Mouse (Mus musculus): ENCODE data around the gene Ttc28.

Gene Ttc28

GRCm38 (mm10) chr5:111124620-111125200, 245.1 kb downstream of the Ttc28 start:
- DNase-seq (ENCODE audit: low read depth in 2 of 2, low spot score in 2 of 2): no peak

DNA sequence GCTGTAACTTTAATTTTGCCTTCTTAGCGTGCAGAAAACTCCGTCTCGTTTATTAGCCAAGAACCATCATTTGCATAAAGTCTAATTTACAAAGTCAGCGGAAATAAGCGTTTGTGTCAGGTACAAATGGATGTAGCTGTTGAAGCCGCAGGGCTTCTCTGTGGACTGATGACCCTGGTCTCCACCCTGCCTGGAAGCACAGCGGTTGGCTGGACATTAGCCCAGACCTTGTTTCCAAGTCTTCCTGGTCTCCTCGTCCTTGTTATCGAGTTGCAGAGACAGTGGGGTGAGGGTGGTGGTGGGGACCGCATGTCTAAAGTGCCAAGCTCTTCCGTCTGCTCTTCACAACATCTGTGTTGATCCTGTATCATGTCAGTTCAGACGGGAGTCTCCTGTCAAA, 246.1 kb downstream of the Ttc28 start:
- no peak for DNase-seq (ENCODE audit: low read depth in 2 of 2, low spot score in 2 of 2)

DNA sequence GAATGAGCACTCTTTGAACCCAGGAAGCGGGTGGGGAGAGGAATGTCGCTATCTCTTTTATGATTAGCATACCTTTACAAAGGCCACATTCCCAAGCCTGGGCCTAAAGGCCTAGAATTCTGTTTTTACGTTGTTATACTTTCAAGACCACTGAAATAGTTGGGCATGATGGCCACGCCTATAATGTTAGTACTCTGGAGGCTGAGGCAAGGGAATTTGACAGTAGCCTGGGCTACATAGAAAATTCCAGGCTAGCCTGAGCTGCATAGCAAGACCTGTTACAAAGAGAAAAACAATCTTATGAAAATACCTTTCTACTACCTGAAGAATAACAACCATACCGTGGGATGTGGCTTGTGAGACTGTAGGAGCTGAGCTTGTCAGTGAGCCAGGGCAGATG, 248.2 kb downstream of the Ttc28 start:
- no peak for DNase-seq (ENCODE audit: low read depth in 2 of 2, low spot score in 2 of 2)

DNA sequence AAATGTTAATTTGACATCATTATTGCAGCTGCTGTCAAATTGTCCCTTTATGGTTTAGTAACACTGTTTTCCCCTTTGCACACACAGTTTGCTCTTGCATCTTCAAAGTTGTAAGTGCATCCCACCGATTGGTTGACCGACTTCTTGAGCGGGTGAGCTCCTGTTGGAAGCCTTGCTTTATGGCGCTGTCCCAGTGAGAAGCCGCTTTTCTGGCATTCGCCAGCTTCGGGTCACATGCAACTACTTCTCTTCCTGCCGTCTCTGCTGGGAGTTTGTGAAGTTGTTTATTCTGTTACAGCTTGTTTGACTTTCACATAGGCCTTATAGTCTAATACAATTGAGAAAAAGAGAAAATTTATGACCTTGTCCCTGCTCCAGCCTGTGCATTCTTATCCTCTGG, 250.5 kb downstream of the Ttc28 start:
- no peak for DNase-seq (ENCODE audit: low read depth in 2 of 2, low spot score in 2 of 2)

DNA sequence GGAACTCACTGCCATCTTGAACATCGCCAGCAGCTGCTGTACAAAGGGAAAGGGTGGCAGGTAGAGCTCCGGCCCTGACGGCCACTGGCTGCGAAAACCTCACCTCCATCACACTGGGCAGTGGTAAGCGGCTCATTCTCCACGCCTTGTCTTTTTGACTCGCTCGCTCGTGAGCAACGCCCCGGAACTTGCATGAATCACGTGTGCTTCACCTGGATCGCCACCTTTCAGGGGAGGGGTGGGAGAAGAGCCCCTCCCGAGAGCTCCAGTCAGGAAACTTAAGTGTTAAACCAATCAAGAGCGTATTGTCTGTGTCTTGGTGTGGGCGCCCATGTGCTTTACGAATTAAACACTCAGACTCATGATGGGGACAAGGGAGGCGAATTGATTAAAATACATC, 252.0 kb downstream of the Ttc28 start:
- DNase-seq (ENCODE audit: low read depth in 2 of 2, low spot score in 2 of 2): no peak

DNA sequence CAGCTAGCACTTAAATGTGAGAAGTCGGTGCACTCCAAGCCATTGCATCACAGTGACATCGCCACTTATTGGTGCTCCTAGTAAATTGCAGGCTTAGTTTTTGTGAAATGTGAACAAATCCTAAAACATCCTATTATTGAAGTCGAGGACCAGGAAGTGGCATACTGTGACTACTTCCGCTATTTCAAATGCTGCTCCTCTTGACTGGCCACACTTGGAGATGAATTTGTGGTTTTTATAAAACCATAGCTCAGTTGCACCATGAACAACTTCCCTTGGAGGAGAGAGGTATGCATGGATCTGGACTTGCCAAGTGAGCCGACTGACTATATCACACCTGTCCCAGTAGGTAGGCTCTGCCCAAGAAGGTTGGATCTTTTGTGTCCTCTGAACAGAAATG, 253.5 kb downstream of the Ttc28 start:
- no peak for DNase-seq (ENCODE audit: low read depth in 2 of 2, low spot score in 2 of 2)

- DNase-seq (ENCODE audit: low read depth in 2 of 2, low spot score in 2 of 2): no peak
Measured at GRCm38 (mm10) chr5:111133754-111134153, 254.2 kb downstream of the Ttc28 start.

GRCm38 (mm10) chr5:111137283-111137682, 257.7 kb downstream of the Ttc28 start:
- no peak for DNase-seq (ENCODE audit: low read depth in 2 of 2, low spot score in 2 of 2)

DNA sequence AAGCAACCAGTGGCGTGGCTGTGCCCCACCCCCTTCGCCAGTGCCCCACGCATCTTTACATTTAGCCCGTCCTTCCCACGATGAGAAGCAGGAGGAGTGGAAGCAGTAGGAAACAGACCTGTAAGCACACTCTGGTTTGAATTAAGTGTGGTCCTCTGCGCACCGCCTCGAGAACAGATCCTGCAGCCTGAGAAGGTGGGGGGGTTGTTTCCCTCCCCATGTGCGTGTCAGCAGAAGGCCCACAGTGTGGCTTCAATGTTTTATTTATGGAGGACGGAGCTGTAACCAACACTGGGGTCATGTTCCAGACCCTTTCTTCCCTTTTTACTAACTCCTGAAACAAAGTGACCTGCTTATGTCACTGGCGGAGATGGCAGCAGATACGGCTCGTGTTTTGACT, 258.1 kb downstream of the Ttc28 start:
- no peak for DNase-seq (ENCODE audit: low read depth in 2 of 2, low spot score in 2 of 2)

DNA sequence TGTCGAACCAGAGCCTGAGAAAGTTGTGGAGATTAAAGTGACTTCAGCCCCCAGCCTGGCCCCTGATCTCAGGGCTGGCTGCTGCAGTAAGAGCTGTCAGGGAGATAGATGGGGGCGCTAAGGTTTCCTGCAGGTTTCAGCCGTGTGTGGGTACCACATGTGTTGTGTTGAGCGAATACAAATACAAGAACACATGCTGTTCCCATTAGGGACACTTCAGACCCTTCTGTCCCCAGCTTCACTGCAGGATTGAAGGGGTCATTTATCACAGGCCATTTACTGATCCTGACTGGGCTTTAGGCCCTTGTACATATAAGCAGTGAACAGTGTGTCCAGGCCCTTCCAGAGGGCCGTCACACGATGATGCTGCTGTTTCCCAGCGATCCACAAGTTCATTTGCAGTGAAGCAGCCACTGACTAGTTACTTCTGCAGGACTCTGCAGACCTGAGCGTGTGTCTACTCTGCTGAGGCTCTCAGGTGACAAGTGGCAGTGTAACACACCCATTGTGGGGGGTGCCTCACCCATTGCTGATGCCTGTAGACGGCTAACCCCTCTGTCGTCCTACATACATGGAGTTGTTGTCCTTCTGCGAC, 258.7 kb downstream of the Ttc28 start:
- DNase-seq (ENCODE audit: low read depth in 2 of 2, low spot score in 2 of 2): no peak

DNA sequence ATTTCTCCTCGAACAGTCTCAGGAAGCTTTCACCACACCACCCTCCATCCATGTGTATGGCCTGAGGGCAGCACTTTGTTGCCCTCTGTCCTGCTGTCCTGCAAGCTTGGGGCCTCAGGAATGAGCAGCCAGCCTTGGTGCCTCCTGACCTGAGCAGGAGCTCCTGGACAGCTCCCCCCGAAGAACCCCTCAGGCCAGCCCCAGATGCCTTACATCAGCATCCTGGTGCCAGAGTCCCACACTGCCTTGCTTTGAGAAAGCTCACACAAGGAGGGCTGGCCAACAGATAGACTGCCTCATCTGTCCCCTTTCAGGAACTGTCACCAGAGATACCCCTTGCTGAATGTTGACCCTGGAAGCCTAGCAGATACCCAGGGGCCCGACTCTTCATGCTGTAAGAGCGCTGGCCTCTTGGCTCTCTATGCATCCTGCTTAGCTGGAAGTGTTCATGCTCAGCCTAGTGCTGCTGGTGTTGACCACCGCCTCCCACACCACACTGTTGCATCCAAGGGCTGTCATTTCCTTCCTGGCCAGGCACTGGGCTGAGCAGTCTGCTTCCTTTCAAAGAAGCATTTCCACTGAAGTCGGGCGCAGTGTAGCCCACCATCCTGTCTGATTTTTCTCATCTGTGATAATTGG, 259.4 kb downstream of the Ttc28 start:
- DNase-seq (ENCODE audit: low read depth in 2 of 2, low spot score in 2 of 2): no peak

DNA sequence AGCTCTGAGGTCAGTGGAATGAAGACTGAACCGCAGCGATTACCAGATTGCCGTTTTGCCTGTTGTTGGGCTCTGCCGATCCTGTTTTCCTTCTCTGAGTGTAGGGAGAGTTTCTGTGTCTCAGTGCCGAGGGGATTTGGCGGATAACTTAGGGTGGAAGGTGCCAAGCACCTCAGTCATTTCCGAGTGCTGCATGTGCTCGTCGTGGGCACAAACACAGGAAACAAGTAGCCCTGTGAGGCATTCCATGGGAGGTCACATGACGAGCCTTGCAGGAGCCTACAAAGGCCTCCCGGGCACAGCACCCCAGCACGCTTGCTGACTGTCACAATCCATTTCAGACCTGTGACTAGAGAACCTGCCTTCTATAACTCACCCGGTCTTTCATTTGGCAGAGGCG, 260.0 kb downstream of the Ttc28 start:
- DNase-seq (ENCODE audit: low read depth in 2 of 2, low spot score in 2 of 2): no peak

DNA sequence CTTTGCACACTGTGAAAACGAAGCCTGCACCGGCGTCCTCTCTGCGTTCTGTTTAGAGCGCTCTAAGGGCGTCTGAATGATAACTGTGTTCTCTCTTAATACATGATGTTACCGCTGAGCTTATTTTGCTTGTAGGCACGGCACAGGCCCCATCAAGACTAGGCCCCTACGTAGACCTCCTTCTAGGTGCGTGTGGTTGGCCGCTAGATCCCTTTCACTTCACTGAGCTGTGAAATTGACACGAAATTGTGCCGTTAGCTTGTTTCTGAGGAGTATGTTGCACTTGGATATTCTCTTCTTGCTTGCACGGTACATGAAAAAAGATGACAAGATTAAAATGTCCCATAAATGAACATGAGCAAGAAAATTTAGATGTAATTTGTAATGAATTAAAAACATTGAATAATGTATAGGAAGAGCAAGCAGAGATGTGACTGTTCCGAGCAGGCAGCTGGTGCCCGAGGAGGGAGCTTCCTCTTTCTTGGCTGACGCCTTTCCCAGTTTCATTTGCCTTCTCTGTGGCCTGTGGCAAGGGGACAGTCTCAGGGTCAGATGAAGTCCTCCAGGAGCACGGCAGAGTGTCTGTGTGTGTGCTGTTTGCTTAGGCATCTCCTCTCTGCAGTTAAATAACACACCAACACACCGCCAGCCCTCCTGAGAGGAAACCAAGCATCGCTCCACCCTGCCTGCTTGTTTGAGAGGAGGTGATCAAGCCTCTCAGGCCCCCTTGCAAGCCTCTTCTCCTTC, 261.7 kb downstream of the Ttc28 start:
- no peak for DNase-seq (ENCODE audit: low read depth in 2 of 2, low spot score in 2 of 2)

- no peak for DNase-seq (ENCODE audit: low read depth in 2 of 2, low spot score in 2 of 2)
Measured at GRCm38 (mm10) chr5:111142837-111143236, 263.2 kb downstream of the Ttc28 start.

DNA sequence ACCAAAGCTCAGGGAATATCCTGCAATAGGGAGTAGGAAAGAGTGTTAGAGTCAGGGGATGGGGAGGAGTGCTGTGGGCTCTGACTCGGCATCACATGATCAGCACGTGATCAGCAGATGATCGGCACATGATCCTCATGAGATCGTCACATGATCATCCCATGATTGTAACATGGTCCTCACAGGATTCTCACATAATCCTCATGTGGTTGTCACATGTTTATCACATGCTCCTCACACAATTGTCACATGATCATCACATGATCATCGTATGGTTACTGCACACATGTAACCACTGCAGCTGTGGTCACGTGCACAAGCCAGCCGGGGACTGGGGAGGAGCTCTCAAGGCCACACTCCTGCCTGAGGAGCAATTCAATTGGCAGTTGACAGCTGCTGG, 264.8 kb downstream of the Ttc28 start:
- DNase-seq (ENCODE audit: low read depth in 2 of 2, low spot score in 2 of 2): no peak

DNA sequence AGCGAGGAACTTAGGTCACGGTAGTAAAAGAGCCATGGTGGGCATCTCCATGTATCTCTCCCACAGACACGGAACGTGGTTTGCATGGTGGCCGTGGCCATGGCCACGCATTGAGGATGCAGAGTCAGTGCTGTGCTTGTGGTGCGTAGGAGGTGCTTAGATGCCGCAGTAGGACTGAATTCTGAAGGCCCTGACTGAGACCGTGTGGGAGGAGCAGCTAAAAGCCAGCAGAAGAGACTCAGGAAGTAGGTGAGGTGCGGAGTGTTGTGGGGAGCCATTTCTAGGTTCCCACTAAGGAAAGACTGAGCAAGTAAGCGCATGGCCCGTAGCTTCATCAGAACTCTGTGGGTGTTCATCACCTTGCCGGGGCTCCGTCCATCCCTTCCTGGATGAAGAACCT, 271.0 kb downstream of the Ttc28 start:
- no peak for DNase-seq (ENCODE audit: low read depth in 2 of 2, low spot score in 2 of 2)

GRCm38 (mm10) chr5:111151882-111152759, 272.5 kb downstream of the Ttc28 start:
- DNase-seq (ENCODE audit: low read depth in 2 of 2, low spot score in 2 of 2): no peak

DNA sequence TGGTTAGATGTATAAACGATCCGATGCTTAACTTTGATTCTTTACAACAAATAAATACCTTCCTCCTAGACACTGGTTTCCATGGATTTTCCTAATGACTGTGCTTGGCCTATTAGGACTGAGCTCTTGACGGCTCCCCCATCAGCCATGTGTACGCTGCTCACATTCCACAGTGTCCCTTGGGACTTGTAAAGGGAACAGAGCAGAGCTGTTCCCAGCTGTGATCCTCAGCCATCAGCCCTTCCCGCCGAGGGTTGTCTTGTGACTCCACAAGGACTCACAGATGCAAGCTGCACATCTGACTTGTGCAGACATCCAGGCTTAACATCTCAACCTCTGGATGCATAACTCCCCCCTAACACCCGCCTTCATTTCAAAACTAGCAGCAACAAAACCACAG, 275.0 kb downstream of the Ttc28 start:
- DNase-seq (ENCODE audit: low read depth in 2 of 2, low spot score in 2 of 2): no peak

DNA sequence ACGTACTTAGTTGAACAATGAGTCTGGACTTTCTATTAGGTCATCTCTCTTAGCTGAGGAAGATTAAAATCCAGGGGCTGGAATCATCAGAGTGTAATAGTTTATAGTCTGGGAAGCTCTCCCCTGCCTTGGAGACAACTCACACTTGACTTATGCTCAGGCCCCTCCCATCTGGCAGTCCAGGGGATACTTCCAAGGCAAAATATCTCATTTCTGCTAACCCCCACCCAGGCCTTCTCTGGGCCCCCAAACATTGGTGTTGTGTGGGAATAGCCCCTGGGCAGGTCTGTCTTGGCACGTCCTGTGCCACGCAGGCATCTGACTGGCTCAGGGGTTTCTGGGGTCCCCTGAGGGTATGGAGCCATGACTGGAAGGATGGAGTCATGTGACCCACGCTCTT, 275.7 kb downstream of the Ttc28 start:
- DNase-seq (ENCODE audit: low read depth in 2 of 2, low spot score in 2 of 2): no peak

- DNase-seq (ENCODE audit: low read depth in 2 of 2, low spot score in 2 of 2): no peak
Measured at GRCm38 (mm10) chr5:111155928-111156327, 276.3 kb downstream of the Ttc28 start.

DNA sequence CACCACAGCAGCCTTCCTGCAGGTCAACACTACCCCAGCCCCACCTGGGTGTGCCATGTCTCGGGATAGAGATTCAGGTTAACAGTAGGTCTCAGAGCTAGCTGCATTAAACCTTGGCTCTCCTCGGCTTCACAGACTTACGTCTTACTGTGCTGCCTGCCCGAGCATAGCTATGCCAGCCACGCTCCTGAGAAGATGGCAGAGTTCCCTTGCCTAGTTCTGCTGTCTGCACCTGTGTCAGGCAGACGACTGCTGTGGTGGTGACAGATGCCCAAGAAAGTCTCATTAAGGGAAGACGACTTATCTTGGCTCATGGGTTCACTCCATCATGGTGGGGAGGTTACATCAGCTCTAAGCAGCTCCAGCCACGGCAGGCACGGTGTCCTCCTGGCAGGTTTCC, 278.7 kb downstream of the Ttc28 start:
- no peak for DNase-seq (ENCODE audit: low read depth in 2 of 2, low spot score in 2 of 2)

Measured in CD8-positive naive resting alpha-beta T cell, adult 2 months (primary cell).